Mouse (Mus musculus) small intestine, adult 2 months (tissue): ENCODE data around the gene Aen.

Source experiments
- CTCF ChIP-seq: fragments of 200-500 bp; IDR thresholded peaks from 2 replicates; pipeline ENCODE4 v1.5.1; 2012; ENCODE audit warnings: low read depth, mild to moderate bottlenecking, control low read depth, inconsistent platforms, low read length, moderate library complexity, mixed read lengths; ENCODE audit not compliant: insufficient replicate concordance, insufficient read length; ENCODE audit errors: extremely low read depth
- POLR2A ChIP-seq: fragments of 200-500 bp; IDR thresholded peaks from 2 replicates; pipeline ENCODE4 v1.6.1; 2012; ENCODE audit warnings: low read depth, mild to moderate bottlenecking, control low read depth, inconsistent platforms, low read length, moderate library complexity

- TF ChIP-seq POLR2A (no peak), CTCF (no peak)
These were observed 46.9 kb downstream of the Aen start for GRCm38 (mm10) chr7:78942544-78942943.
